Mouse (Mus musculus): ENCODE measurements at regions not wholly inside any gene's neighbourhood (a gene's known extent, or its start where the extent isn't known, plus 50 kb on each side); places are given as distances from the start of the nearest gene placed in this dataset.

DNA sequence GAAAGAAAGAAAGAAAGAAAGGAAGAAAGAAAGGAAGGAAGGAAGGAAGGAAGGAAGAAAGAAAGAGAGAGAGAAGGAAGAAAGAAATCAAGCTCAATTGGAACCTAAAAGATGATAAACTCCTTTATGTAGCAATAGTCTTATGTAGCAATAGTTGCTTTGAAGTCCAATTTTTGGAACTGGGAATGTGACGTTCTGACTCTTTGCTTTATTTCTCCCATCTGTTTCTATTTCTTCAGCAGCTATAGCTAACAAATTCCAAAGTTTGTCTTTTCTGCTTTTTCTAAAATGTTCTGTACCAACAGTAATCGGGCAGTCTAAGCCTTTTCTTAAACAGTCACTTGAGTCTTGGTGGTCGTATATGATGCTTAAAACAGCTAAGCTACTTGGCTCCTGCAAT lies 287.7 kb downstream of the Lmx1a start:
- TF ChIP-seq CTCF (IDR thresholded peaks at IDR 0.05): no peak
- TF ChIP-seq POLR2A (IDR thresholded peaks at IDR 0.05; ENCODE audit: insufficient read depth, low read depth, low read length): no peak
